Mouse (Mus musculus) cerebellum, adult 2 months (tissue): Measurements from ENCODE around the gene Smox.

Experiments
- CTCF ChIP-seq: fragments of 200-500 bp; IDR thresholded peaks from 2 replicates; pipeline ENCODE4 v1.5.1; 2011; ENCODE audit warnings: low read depth, mild to moderate bottlenecking, control low read depth, low read length, moderate library complexity, borderline replicate concordance; ENCODE audit not compliant: insufficient read depth
- POLR2A ChIP-seq: fragments of 200-500 bp; IDR thresholded peaks from 2 replicates; pipeline ENCODE4 v1.6.1; 2011; ENCODE audit warnings: low read length, control low read depth, borderline replicate concordance; ENCODE audit not compliant: insufficient read depth

DNA sequence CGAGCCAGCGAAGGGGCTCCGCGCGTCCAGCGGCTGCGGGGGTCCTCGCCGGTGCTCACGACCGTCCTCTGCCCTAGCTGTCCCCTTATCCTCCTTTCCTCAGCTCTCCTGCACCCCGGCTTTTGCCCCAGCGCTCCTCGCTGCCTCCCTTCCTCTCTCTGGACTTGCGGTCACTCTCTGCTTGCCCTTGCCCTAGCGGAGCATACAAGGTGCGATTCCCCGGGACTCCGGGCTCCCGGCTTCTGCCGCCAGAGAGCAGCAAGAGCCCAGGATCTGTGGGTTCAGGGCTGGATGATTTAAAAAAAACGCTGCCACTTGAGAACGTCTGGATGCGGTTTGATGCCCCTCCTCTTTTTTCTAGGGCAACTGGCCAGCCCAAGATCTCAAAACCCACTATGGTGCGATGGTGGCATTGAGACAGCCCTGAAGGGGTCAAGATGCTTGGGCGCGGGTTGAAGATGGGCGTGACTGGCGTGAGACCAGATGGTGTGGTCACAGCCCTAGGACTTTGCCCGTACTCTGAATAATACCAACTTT, 71.4 kb downstream of the Smox start:
- TF ChIP-seq CTCF (0 out of 2 replicates have a peak, but pooled peaks have one; percentile 16), POLR2A (no peak)
